Mouse (Mus musculus): ENCODE results near the gene Klhl34. TPM values are rescaled to one million over a fixed set of nuclear protein-coding genes. Genes with fewer than 3 reads are reported as not detected.

The Klhl34 gene
- polyA plus RNA-seq (2012; rRNA removed): not detected in 2 replicates

DNA sequence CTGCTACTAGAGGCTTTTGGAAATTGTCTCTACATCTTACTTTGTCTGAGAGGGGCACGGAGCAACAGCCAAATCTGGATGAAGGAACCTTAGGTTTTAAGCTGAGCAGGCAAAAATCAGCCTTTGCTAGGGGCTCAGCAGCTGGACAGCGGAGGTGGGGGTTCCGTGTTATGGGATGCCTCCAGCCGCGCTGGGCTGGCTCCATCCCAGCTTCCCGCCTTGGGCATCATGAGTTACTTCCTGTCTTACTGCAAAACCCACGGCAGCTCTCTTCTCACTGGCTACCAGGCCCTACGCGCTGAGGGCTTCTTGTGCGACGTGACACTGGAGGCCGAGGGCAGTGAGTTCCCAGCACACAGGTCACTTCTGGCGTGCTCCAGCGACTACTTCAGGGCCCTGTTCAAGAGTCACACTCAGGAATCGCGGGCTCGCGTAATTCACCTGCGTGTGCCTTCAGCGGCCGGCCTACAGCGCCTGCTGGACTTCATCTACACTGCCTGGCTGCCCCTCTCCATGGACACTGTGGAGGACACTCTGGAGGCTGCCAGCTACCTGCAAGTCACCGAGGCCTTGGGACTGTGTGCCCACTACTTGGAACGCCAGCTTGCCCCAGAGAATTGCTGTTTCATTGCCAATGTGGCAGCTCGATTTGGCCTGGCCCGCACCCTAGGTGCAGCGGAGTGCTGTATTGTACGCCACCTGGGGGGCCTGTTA is at the start of gene Klhl34:
Klhl34 (plus strand) TSS at position 229 of the 714 bp plus-strand sequence.
- no peaks in the 10 kb centered on the region for H3K36me3 ChIP-seq (ENCODE audit: control insufficient read depth, insufficient read depth, low read length)
- H3K4me1 ChIP-seq (ENCODE audit: control insufficient read depth, insufficient read depth, low read length): peaks cover 6% of the 10 kb centered on the region
- TF ChIP-seq CTCF (IDR thresholded peaks at IDR 0.05; ENCODE audit: control insufficient read depth, insufficient read depth, insufficient replicate concordance, low read depth, low read length) (no peak), POLR2A (IDR thresholded peaks at IDR 0.05; ENCODE audit: control insufficient read depth, low read depth, low read length) (no peak)
- H3K27ac ChIP-seq (ENCODE audit: control insufficient read depth, insufficient read depth, low read depth, low read length): no peak within 1 kb of the TSS
- H3K4me3 ChIP-seq (ENCODE audit: control insufficient read depth, low read depth, low read length): peak within 1 kb of the TSS; percentile 25
- no peaks in the 10 kb centered on the region for H3K27me3 ChIP-seq (ENCODE audit: control insufficient read depth, insufficient read depth, low read length)

DNA sequence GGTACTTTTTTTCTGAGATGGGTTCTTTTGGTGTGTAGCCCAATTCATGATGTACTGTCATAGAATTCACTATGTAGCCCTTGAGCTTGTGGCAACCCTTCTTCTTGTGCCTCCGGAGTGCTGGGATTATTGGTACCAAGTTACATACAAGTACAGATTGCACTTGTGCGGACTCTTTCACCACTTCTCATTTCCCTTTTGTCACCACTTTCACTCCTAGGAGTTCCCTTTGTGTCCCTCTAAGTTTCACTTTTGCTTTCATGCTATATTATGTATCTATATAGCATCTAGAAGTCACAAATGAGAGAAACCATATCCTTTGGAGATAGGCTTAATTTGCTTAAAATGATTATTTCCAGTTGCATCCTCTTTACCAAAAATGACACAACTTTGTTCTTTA is 16.6 kb upstream of the Klhl34 start:
- Histone ChIP-seq H3K36me3 (ENCODE audit: control insufficient read depth, insufficient read depth, low read length) (no peaks in the 10 kb centered on the region), H3K4me1 (ENCODE audit: control insufficient read depth, insufficient read depth, low read length) (no peaks in the 10 kb centered on the region), H3K4me3 (ENCODE audit: control insufficient read depth, low read depth, low read length) (no peak overlapping the region), H3K27me3 (ENCODE audit: control insufficient read depth, insufficient read depth, low read length) (no peaks in the 10 kb centered on the region), H3K27ac (ENCODE audit: control insufficient read depth, insufficient read depth, low read depth, low read length) (no peak overlapping the region)
- TF ChIP-seq CTCF (IDR thresholded peaks at IDR 0.05; ENCODE audit: control insufficient read depth, insufficient read depth, insufficient replicate concordance, low read depth, low read length): no peak
- no peak for TF ChIP-seq POLR2A (IDR thresholded peaks at IDR 0.05; ENCODE audit: control insufficient read depth, low read depth, low read length)

GRCm38 (mm10) chrX:157809721-157810120 is 8.5 kb upstream of the Klhl34 start:
- H3K27ac ChIP-seq (ENCODE audit: control insufficient read depth, insufficient read depth, low read depth, low read length): no peak overlapping the region
- H3K4me3 ChIP-seq (ENCODE audit: control insufficient read depth, low read depth, low read length): no peak overlapping the region
- H3K4me1 ChIP-seq (ENCODE audit: control insufficient read depth, insufficient read depth, low read length): no peaks in the 10 kb centered on the region
- H3K36me3 ChIP-seq (ENCODE audit: control insufficient read depth, insufficient read depth, low read length): no peaks in the 10 kb centered on the region
- TF ChIP-seq POLR2A (IDR thresholded peaks at IDR 0.05; ENCODE audit: control insufficient read depth, low read depth, low read length) (no peak), CTCF (IDR thresholded peaks at IDR 0.05; ENCODE audit: control insufficient read depth, insufficient read depth, insufficient replicate concordance, low read depth, low read length) (no peak)
- H3K27me3 ChIP-seq (ENCODE audit: control insufficient read depth, insufficient read depth, low read length): no peaks in the 10 kb centered on the region

GRCm38 (mm10) chrX:157817571-157818206 is 546 bp upstream of the Klhl34 start:
- no peaks in the 10 kb centered on the region for H3K36me3 ChIP-seq (ENCODE audit: control insufficient read depth, insufficient read depth, low read length)
- no peaks in the 10 kb centered on the region for H3K27me3 ChIP-seq (ENCODE audit: control insufficient read depth, insufficient read depth, low read length)
- H3K4me1 ChIP-seq (ENCODE audit: control insufficient read depth, insufficient read depth, low read length): peaks cover 6% of the 10 kb centered on the region
- no peak overlapping the region for H3K27ac ChIP-seq (ENCODE audit: control insufficient read depth, insufficient read depth, low read depth, low read length)
- H3K4me3 ChIP-seq (ENCODE audit: control insufficient read depth, low read depth, low read length): peak overlapping the region; percentile 9
- TF ChIP-seq POLR2A (IDR thresholded peaks at IDR 0.05; ENCODE audit: control insufficient read depth, low read depth, low read length): no peak
- no peak for TF ChIP-seq CTCF (IDR thresholded peaks at IDR 0.05; ENCODE audit: control insufficient read depth, insufficient read depth, insufficient replicate concordance, low read depth, low read length)

- Histone ChIP-seq H3K4me1 (ENCODE audit: control insufficient read depth, insufficient read depth, low read length) (peaks cover 6% of the 10 kb centered on the region), H3K27ac (ENCODE audit: control insufficient read depth, insufficient read depth, low read depth, low read length) (no peak overlapping the region), H3K36me3 (ENCODE audit: control insufficient read depth, insufficient read depth, low read length) (no peaks in the 10 kb centered on the region), H3K27me3 (ENCODE audit: control insufficient read depth, insufficient read depth, low read length) (no peaks in the 10 kb centered on the region), H3K4me3 (ENCODE audit: control insufficient read depth, low read depth, low read length) (no peak overlapping the region)
- TF ChIP-seq POLR2A (IDR thresholded peaks at IDR 0.05; ENCODE audit: control insufficient read depth, low read depth, low read length) (no peak), CTCF (IDR thresholded peaks at IDR 0.05; ENCODE audit: control insufficient read depth, insufficient read depth, insufficient replicate concordance, low read depth, low read length) (no peak)
Observed at GRCm38 (mm10) chrX:157818921-157819260, 656 bp downstream of the Klhl34 start.

GRCm38 (mm10) chrX:157829983-157830382 is 11.7 kb downstream of the Klhl34 start:
- no peaks in the 10 kb centered on the region for H3K4me1 ChIP-seq (ENCODE audit: control insufficient read depth, insufficient read depth, low read length)
- H3K27ac ChIP-seq (ENCODE audit: control insufficient read depth, insufficient read depth, low read depth, low read length): no peak overlapping the region
- H3K4me3 ChIP-seq (ENCODE audit: control insufficient read depth, low read depth, low read length): no peak overlapping the region
- H3K36me3 ChIP-seq (ENCODE audit: control insufficient read depth, insufficient read depth, low read length): no peaks in the 10 kb centered on the region
- TF ChIP-seq POLR2A (IDR thresholded peaks at IDR 0.05; ENCODE audit: control insufficient read depth, low read depth, low read length) (no peak), CTCF (IDR thresholded peaks at IDR 0.05; ENCODE audit: control insufficient read depth, insufficient read depth, insufficient replicate concordance, low read depth, low read length) (no peak)
- no peaks in the 10 kb centered on the region for H3K27me3 ChIP-seq (ENCODE audit: control insufficient read depth, insufficient read depth, low read length)

Other genes starting within 250 kb of the Klhl34 start
- gene Yy2, start 249.4 kb upstream of the Klhl34 start, polyA plus RNA-seq (2012; rRNA removed): 0.24 TPM in 1 of 2 replicates, not detected in the other
- gene Mbtps2, start 219.7 kb upstream of the Klhl34 start, polyA plus RNA-seq (2012; rRNA removed): 4.2 and 5.4 TPM in 2 replicates
- gene Smpx, start 119.5 kb upstream of the Klhl34 start, polyA plus RNA-seq (2012; rRNA removed): 12.0 and 18.5 TPM in 2 replicates
- gene Cnksr2, start 224.9 kb downstream of the Klhl34 start, polyA plus RNA-seq (2012; rRNA removed): 0.14 and 0.22 TPM in 2 replicates

All from testis, adult 2 months (tissue).